Mouse (Mus musculus) layer of hippocampus, adult 11-12 months (tissue): ENCODE results near the gene Nol3.
"Not testable (repeated sequence)": the region's sequence is repeated elsewhere in the genome, so short reads cannot be mapped to it uniquely, and the experiment has no call there.

Experiments used
- DNase-seq: peaks from one replicate; pipeline ENCODE4 v3.0.0; 2022; ENCODE audit warnings: low spot score

Nol3 gene

DNA sequence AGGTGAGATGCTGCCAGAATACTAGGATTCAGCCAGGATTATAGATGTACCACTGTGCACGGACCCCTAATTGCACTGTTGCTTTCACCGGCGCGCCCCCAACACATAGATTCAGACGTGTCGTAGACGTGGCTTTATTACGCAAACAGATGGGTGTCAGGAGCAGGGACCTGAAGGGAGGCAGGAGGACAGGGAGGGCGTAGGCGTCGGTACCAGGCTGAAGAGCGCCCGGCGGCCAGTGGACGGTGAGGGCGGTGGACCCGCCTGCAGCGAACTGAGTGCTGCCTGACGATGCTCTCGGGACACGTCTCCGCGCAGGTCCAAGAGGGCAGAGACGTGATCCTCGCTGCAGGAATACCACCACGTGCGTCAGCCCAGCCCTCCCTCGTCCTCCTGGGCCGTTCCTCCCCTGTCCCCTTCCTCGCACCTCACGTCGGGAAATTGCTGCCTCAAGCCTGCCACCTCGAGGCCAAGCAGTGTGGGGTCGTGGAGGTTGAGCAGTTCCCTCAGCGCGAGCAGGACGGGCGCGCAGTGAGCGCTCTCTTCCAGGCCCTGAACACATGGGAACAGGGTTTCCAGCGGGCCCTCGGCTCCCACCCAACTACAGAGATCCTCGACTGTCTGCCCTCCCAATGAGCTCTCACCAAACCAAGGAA lies 14.0 kb downstream of the Nol3 start, which contains the start of gene 4931428F04Rik:
4931428F04Rik (minus strand) TSS at position 60 of the 656 bp plus-strand sequence.
- DNase-seq: peak; percentile 45

DNA sequence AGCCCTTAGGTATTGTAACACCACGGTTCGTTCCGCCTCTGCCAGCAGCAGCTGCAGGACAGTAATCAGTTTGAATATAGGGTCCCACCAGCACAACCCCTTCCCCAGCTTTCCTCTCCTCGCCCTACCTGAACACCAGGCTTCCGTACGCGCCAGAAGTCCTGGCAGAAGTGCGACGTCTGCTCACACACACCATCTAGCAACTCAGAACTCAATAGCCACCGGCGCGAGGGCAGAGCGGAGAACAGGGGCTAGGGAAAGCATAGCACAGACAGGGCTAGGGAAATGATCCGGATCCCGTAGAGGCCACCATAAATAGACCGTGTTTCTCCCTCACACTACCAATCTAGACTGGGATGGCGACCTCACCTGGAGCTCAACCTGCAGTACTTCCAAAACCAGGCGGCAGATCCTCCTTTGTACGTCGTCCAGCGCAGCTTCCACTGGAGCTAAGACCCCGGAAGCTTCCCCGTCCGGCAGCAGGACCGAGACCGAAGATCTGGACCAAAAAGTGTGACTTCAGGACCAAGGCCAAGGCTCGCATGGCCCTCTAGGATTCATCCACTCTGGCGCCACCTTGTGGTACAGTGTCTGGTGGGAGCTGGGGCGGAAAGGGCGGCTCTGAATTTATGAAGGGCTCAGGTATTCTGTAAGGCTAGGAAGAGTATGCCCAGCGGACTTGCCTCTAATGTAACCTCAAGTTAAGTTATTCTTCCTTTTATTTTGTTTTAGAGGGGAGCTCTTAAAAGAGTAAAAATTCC lies 14.8 kb downstream of the Nol3 start:
- peak; percentile 86 for DNase-seq

DNA sequence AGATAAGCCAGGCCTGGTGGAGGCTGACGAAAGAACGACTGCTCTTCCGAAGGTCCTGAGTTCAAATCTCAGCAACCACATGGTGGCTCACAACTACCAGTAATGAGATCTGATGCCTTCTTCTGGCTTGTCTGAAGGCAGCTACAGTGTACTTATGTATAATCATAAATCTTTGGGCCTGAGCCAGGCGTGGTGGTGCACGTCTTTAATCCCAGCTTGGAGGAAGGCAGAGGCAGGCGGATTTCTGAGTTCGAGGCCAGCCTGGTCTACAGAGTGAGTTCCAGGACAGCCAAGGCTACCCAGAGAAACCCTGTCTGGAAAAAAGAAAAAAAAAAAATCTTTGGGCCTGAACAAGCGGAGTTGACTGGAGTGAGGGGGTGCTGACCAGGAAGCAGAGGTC lies 15.4 kb downstream of the Nol3 start:
- not testable (repeated sequence) for DNase-seq

DNA sequence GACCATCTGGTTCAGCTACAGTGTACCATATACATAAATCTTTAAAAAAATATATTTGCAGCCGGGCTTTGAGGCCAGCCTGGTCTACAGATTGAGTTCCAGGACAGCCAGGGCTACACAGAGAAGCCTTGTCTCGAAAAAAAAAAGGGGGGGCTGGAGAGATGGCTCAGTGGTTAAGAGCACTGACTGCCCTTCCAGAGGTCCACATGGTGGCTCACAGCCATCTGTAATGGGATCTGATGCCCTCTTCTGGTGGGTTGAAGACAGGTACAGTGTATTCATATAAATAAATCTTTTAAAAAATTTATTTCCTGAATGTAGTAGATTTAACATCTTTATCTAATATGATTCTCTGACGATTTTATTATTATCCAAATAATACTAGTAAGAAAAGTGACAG lies 15.9 kb downstream of the Nol3 start:
- DNase-seq: not testable (repeated sequence)

DNA sequence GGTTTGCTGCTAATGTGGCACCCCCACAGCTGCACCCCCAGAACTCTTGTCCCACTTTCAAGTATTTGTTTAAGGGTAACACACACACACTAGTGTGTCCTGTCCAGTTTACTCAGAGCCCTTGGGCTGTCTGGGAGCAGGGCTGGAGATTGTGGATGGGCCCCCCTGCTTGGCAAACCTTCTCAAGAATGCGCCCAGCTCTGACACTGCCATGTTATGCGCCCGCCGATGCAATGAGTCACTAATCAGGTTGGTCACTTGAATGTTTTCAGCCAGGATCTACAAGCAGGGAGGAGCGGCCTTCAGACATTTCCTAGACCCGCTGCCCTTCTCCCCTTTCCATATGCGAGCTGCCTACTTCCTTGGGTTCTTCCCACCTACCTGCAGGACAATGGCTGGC lies 16.5 kb downstream of the Nol3 start:
- no peak for DNase-seq

DNA sequence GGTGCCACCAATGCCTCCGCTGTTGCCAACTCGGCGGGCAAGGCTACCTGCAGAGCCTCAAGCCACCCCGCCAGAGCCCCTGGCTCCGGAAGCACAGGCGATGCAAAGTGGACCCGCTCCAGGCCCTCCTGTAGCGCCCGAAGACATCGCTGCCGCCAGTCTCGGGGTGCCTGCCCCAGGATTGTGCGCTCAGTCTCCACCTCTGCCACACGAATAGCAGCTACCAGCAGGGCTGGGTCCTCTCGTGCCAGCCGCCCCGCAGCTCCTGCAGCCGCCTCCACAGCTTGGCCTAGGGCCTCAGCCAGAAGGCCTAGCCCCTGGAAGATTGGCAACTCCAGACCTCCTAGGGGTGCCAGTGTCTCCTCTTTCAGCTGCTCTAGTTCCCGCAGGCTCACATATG lies 17.5 kb downstream of the Nol3 start:
- DNase-seq: no peak

DNA sequence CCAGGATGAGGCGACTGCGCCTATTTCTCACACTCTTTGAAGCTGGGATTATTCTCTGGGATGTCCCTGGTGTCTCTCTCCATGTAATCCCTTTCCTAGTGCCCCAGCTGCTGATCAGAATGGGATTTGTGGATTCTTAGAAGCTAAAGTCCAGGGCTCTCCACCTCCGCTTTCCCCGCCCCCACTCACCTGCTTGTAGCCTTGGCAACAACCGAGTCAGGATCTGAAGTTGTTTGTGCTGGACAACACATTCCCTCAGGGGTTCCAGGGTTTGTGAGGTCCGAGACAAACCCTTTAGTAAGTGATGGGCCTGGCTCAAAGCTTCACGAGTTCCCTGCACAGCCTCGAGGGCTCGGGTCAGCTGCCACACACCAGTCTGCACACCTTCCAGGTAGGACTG lies 18.8 kb downstream of the Nol3 start:
- DNase-seq: no peak

DNA sequence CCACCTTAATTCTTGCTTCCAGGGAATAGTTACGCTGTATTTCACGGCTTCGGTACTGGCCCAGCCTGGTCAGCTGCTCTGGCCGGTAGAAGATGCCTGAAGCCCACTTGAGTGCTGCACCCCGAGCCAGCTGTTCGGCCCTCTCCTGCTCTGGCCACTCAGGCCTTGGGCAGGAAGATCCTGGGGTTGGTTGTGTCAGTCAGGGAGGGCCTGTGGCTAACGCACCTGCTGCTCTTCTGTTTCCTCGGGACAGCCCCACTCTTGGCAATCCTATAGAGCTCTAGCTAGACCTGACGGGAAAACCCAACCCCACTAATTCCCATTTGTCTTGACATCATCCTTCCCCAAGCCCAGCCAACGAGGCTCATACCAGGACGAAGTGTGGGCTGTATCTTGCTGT lies 19.3 kb downstream of the Nol3 start:
- DNase-seq: no peak

DNA sequence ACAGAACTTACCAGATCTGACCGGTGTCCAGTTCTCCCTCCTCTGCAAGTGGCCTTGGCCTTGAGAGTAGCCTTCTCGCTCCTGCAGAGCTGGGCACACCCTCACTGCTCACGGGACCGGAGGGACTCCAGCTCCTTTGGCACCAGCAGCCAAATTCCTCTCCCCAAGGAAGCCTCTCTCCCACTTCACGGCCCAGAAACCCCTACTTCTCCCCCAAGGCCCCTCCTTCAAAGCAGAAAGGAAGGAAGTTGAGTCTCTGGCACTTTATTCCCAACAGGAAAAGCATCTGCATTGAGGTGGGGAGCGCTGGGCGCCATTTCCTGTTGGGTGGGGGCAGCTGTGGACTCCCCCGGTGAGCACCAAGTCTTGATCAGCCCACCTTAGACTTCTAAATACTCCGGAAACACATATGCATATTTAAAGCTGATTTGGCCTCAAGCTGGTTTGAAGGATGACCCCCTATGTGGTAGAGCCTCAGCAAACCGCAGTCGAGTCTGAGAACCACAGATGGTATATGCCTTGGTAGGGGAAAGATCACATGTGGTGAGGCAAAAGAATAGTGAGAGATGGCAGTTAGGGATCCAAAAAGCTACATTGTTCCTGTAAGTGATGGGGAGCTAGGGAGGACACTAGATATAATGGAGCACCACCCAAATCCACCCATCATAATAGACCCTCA lies 20.1 kb downstream of the Nol3 start, which contains the start of gene Exoc3l:
Exoc3l (minus strand) TSS at position 207 of the 679 bp plus-strand sequence.
- no peak for DNase-seq

DNA sequence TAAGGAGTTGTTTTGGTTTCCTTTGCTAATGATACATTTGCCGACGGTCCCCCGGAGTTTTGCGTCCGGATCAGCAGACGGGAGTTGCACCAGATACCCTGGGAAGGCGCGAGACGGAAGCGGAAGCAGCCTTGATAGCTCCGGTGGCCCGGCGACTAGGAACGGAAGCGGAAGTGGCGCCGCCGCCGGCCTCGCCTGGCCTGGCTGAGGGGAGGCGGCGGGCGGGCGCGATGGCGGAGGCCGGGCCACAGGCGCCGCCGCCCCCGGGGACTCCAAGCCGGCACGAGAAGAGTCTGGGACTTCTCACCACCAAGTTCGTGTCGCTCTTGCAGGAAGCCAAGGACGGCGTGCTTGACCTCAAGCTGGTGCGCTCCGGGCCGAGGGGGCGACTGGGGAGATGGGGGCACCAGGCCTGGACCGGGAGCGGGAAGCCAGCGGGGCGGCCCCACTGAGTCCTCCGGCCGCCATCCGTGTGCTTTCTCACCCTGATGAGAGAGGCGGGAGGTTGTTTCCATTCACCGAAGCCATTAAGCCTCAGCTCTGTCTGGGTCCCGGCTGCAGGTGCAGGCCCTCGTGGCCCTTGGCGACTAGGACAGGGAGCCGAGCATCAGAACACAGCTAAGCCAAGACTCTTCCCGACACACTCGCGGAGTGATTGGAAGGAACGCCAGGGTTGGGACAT lies 21.7 kb downstream of the Nol3 start, which contains the start of gene E2f4:
E2f4 (plus strand) TSS at position 153 of the 682 bp plus-strand sequence.
- peak; percentile 93 for DNase-seq

DNA sequence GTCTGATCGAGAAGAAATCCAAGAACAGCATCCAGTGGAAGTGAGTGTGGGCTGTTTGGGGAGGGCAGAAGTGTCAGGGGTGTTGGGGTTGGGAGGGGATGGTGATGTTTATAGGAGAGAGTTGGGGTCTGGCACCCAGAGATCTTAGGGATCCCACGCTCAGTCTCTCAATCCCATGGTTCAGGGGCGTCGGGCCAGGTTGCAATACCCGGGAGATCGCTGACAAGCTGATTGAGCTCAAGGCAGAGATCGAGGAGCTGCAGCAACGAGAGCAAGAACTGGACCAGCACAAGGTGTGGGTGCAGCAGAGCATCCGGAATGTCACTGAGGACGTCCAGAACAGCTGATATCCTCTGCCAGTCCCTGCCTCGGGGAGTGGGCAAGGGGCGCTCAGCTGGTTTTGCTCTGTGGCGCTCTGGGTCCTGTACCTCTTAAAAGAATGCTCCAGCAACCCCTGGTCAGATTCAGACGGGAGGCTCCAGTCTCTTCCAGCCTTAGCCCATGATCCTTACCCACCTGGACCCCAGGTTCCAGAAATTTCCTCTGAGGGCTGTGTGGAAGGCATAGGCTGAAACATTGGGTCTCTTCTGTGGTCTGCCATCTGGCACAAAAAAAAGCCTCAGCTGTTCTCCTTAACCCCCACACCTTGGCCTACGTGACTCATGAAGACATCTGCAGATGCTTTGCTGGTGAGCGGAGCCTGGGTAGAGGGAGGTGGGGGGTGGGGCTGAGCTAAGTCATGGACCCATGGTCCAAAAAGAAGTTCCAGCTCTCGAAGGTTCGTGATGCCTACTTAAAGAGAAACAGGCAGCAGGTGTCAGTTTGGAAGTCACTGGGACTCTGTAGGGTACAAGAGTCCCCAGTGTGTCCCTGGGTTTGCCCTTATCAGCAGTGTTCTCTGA lies 22.7 kb downstream of the Nol3 start:
- DNase-seq: no peak

DNA sequence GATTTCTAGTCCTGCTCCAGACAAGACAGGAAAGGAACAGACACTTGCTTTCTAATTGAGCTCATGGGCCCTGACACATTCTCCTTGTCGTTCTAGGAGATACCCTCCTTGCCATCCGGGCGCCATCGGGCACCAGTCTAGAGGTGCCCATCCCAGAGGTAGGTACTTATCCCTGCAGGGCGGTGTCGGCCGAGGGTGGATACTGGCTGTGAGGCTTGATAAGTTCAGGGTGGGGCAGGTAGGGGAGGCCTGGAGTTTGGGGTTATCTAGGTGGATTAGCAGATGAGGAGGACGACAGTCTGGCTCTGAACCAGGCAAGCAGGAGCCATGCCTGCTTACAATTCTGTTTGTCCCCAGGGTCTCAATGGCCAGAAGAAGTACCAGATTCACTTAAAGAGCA lies 24.0 kb downstream of the Nol3 start:
- DNase-seq: no peak

DNA sequence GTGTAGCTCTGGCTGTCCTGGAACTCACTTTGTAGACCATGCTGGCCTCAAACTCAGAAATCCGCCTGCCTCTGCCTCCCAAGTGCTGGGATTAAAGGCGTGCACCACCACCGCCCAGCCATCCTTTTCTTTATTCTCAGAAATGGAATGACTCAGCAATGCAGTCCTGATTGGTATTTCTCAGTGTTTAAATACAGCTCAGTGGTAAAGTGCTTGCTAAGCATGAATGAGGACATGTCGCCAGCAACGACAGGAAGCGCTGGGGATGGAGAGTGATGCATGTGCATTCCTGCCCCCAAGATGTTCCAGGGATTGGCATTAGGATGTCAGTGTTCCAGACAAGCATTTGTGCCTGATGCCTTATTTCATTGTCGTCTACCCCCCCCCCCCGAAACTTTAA lies 27.5 kb downstream of the Nol3 start:
- DNase-seq: no peak

DNA sequence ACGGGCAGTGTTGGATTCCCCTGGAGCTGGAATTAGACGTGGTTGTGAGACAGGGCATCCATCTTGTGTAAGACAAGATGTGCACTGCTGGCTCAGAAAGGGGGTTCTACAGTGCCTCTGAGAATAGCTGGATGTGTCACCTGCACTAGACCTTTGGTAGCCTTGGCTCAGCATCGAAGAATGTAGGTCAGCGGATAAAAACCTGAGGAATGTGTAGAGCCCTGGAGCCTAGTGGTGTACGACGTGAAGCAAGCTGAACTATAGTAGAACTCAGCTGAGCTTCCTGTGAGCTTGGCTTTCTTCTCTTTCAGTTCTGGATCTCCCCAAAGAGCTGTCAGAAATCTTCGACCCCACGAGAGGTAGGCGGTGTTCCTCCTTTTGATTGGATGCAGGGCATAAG lies 27.9 kb downstream of the Nol3 start:
- DNase-seq: no peak

DNA sequence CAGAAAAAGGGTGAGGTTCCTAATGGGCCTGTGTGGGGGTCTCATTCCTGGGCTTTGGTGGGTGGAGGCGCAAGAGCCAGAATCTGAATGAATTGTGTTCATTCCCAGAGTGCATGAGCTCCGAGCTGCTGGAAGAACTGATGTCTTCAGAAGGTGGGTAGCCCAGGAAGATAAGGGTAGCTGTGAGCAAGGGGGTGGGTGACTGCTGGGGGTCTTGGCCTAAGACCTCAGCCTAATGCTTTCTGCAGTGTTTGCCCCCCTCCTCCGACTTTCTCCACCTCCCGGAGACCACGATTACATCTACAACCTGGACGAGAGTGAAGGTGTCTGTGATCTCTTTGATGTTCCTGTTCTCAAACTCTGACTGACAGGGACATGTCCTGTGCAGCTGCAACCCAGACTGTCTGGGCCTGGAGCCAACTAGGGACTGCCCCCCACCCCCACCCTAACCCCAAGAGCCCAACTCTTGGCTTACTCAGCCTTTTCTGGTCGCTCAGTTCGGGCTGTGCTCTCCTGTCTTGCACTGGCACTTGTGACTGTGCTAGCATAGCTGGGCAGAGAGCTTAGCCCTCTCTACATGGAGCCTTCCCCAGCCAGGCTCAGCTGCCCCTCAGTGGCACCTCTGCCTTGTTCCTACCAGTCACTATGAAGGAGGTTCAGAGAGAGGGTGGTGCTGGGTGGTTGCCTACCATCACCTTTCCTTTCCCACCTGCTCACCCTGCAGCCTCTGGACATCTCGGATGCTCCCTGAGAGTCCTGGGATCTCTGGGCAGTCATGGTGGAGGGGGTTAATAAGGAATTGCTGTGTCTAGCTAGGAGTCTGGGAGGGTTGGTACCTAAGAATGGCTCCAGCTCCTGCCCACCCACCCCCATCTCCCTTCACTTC lies 28.6 kb downstream of the Nol3 start:
- DNase-seq: no peak

DNA sequence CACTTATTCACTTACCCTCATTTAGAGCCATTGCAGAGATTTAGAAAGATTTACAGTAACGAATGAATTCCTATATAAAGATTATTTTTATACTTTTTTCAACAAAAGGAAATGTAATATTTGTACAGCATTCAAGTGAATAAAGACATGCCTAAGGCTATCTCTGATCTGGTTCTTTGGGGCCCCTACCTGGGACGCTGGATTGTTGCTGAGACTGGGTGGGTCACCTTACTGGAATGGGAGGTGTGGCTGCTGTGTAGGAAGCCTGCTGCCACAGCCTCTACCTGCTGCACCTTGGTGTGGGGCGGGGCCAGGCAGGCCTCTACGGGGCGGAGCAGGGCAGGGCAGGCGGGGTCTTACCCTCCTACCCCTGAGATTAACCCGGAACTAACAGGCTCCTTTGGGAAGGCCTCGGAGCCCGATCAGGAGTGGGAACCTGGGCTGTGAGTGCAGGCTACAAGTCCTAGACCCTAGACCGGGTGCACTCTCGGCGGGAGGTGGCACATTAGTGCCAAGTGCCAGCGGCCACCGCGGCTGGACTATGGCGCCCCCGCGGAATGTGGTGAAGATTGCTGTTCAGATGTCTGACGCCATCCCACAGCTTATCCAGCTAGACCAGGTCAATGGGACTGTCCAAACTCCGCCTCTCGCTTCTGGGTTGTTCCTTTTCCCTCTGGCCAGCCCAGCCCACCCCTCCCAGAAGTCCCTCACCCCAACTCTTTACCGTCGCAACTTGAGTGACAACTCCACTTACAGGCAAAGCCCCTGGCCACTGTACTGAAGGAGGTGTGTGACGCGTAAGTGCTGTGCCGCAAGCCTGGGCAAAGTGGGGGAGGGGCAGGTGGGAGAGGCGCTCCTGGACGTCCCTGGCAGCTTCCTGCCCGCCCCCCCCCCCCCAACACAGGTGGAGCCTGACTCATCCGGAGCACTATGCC lies 29.5 kb downstream of the Nol3 start, which contains the start of gene Elmo3:
Elmo3 (plus strand) TSS at position 391 of the 935 bp plus-strand sequence.
- DNase-seq: no peak

DNA sequence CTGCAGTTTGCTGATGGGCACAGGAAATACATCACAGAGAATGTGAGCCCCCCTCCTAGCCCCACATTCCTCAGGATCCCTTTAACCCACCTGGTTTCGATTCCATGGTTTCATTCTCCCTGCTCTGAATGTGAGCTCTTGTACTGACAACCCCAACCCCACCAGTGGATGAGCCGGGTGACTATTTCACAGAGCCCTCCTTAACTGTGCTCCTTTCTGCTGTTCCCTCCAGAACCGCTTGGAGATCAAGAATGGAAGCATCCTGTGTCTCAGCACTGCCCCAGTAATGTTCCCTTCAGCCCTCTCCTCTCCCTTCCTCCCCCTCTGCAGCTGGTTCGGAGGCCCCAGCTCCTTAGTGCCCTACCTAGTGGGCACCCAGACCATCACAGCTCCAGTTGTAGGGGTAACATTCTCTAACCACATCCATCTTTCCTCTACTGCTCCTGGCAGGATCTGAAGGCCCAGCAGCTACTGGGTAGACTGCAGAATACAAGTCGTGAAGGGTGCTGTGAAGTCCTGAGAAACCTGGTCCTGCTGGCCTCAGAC lies 30.3 kb downstream of the Nol3 start:
- DNase-seq: no peak

DNA sequence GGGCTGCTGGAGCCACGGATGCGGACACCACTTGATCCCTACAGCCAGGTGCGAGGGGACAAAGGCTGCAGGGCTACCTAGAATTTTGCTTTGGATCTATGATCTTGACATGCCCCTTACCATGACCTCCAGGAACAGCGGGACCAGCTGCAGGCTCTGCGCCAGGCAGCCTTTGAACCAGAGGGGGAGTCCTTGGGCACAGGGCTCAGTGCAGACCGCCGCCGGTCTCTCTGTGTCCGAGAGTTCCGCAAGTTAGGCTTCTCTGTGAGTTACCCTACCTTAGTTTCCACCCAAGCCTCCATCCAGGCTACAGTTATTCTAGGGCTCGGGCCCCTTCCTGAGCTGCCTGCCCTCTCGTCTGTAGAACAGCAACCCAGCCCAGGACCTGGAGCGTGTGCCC lies 31.7 kb downstream of the Nol3 start:
- no peak for DNase-seq

DNA sequence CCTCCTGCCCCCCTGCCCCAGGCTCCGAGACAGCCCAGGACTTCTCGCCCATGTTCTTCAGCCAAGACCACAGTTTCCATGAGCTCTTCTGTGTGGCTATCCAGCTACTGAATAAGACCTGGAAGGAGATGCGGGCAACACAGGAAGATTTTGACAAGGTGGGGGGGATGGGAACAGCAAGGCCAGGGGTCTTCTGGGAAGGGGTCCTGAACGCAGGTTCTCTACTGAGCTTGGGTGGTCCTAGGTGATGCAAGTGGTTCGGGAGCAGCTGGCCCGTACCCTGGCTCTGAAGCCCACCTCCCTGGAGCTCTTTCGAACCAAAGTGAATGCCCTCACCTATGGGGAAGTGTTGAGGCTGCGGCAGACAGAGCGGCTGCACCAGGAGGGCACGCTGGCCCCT lies 32.5 kb downstream of the Nol3 start:
- DNase-seq: no peak
